Mouse (Mus musculus) megakaryocyte, embryonic 14.5 days (primary cell): ENCODE data around the gene Fsd2.

Experiments
- FLI1 ChIP-seq: IDR thresholded peaks from 2 replicates; pipeline ENCODE4 v1.6.1; 2012; ENCODE audit warnings: low read length, inconsistent platforms, mixed read lengths
- GATA1 ChIP-seq: IDR thresholded peaks from 3 replicates; pipeline ENCODE4 v1.6.1; 2012; ENCODE audit warnings: mixed read lengths, low read length, inconsistent platforms, borderline replicate concordance

- TF ChIP-seq GATA1 (no peak), FLI1 (no peak)
Observed at GRCm38 (mm10) chr7:81575606-81576005, 8.9 kb upstream of the Fsd2 start.
